Mouse (Mus musculus): ENCODE data around the gene Cop1. TPM values are rescaled to one million over a fixed set of nuclear protein-coding genes. Genes with fewer than 3 reads are reported as not detected.

The Cop1 gene
- polyA plus RNA-seq (2012; rRNA removed): 136 and 139 TPM in 2 replicates

GRCm38 (mm10) chr1:159231781-159232571 lies at the start of gene Cop1:
TSS of gene Cop1 (plus strand) at chr1:159232320.

Data from central nervous system, embryonic 11.5 days (tissue).